Mouse (Mus musculus) urinary bladder, adult 18-20 months (tissue): ENCODE measurements around the gene Tedc1.

Experiments used
- DNase-seq, 2 experiments: peaks; one replicate each; pipeline ENCODE4 v3.0.0; 2022; ENCODE audit warnings: low spot score in 2 of 2, mixed read lengths in 2 of 2

Gene Tedc1

GRCm38 (mm10) chr12:113152272-113152661 is 4.0 kb upstream of the Tedc1 start:
- DNase-seq = no peak

DNA sequence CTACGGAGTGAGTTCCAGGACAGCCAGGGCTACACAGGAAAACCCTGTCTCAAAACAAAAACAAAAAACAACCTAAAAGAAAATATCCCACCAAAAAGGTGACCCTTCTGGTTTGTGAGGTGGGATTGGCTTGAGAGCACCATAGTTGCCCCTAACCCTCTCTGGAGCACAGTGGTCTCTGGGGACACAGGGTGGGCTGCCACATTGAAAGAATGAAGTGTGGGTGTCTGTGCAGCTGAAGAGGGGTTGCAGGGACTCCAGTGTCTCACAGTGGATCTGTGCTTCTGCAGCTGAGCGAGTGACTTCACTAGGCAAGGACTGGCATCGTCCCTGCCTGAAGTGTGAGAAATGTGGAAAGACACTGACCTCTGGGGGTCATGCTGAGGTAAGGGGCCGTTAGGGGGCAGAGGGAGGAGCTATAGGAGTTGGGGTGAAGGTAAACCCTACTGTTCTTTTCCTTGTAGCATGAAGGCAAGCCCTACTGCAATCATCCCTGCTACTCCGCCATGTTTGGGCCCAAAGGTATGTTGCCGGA is 3.2 kb upstream of the Tedc1 start:
- DNase-seq = no peak

GRCm38 (mm10) chr12:113153971-113154370 is 2.2 kb upstream of the Tedc1 start:
- DNase-seq = no peak

DNA sequence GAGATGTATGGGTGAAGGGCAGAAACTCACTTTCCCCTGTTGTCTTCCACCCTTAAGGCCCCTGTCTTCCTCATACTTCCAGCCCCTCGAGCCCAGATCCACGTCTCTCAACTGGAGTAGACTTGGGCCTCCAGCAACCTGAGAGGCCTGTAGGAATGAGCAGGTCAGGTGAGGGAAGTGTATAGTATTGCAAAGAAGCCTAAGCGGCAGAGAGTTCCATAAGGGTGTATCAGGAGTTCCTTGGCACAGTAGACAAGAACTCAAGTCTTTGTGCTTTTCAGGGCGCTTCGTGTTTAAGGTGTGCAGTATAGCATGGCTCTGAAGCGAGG is 1.5 kb upstream of the Tedc1 start:
- no peak for DNase-seq

DNA sequence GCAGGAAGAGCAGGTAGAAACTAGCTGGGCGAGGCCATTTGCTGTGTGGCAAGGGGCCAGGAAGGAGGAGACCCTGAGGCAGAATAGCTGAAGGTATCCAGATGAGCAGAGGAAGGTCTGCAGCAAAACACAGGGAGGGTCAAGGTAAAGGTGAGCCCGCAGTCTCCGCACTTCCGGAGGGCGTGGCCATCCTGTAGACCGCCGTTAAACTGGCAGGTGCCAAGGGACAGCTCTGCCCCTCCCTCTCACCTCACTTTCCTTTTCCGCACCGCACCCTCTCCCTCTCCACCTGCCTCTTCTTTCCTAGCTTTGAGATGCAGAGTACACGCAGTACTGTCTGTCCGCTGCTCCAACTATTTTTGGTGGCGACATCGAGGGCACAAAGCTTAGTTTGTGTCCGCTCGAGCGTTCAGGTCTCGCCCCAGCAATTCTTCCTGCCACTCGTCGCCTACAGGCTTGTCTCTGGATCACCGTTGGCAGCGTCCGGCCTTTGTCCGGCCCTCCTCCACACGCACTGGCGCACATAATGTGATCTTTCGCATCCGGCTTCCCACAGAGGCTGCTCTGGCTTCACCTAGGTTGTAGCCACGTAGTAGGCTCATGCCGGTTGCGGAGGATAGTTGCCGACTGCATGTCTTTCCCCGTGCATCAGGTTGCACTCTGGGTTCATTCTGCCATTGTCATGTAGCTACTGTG is 997 bp upstream of the Tedc1 start:
- DNase-seq = peak in 1 of 2 experiments; percentile 59

DNA sequence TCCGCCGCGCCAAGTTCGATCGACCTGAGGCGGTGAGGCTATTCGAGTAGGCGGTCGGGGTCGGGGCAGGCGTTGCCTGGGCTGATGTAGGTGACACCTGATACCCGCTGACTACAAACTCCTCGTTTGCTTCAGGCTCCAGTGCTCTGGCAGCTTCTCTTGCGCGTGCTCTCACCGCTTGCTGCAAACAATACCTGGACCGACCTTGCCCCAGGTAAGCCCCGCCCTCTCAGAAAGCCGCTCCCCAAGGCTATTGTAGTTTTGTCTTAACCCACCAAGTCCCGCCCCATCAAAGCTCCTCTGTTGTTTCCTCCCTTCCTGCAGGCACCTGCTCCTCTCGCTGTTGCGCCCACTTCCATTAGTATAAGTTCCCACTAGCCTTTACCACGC is 314 bp downstream of the Tedc1 start:
- no peak for DNase-seq

- DNase-seq = no peak
These were observed 781 bp downstream of the Tedc1 start for GRCm38 (mm10) chr12:113157002-113157401.

DNA sequence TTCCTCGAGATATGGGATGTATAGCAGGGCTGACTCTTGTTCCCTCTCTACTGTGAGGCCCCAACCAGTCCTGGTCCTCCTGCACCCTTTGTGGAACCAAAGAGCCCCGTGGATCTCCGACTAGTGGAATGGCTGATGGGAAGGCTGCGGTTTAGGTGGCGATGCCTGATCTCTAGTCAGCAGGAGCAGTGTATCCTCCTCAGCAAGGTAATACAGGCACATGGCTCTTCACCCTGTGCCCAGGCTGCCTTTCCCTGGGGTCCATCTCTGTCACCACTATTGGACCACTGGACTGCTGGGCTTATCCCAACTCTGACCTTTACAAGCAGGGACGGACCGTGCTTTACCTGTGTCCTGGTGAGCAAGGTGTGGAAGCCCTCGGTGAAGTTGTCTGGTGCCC is 1.3 kb downstream of the Tedc1 start:
- no peak for DNase-seq

GRCm38 (mm10) chr12:113157971-113158370 is 1.8 kb downstream of the Tedc1 start:
- no peak for DNase-seq

DNA sequence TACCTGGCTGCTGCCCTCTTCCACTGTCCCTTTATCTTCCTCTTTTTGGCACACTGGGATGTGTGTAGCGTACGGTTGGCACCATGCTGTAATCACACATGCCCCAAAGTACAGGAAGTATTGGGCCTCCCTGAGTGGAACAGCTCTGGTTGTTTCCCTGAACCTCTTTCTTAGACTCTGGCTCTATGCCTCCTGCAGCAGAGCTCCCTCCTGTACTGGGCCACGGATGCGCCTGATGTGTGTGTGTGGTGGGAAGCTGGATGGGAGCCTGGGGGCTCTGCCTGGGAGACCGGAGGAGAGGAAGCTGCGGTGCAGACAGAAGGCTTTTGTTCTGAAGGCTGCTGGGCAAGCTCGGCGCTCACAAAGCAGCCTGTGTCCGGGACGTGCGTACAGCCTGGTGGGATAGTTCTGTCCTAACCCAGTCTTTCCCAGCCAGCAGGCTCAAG is 7.4 kb downstream of the Tedc1 start:
- no peak for DNase-seq

DNA sequence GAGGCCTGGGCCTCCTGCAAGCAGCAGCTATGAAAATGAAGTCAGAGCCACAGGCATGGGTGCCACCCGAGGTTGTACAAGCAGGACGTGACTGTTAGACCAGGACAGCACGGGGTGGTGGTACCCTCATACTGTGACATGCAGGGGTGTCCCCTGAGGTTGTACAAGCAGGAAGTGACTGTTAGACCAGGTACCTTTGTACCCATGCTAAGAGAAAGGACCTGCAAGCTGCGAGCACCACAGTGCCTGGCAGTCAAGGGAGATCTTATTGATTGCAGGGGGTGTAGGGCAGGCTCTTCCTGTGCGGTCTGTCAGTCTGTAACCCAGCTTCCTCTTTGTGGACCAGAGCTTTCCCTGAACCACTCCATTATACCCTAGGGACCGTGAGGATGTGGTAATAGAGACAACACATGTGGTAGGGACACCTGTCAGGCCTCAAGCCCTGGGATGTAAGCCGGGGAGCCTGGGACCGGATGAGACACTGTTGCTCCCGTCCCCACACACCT is 11.9 kb downstream of the Tedc1 start:
- no peak for DNase-seq

GRCm38 (mm10) chr12:113176960-113177725 is 20.9 kb downstream of the Tedc1 start:
- DNase-seq = no peak

DNA sequence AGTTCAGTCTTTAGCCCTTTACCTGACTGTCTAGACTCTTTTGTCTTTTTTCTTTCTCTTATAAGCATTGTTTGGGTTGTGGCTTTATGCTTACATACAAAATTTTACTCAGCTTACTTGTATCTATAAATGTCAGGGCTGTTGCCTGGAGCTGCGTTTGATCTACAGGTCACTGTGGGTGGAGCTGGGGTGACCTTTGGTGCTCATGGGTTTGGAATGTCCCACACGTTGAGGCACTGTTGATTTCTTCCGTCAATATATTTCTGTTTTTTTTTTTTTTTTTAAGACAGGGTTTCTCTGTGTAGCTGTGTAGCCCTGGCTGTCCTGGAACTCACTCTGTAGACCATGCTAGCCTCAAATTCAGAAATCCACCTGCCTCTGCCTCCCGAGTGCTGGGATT is 24.8 kb downstream of the Tedc1 start:
- no peak for DNase-seq

- no peak for DNase-seq
These were observed 28.7 kb downstream of the Tedc1 start for GRCm38 (mm10) chr12:113184945-113185344.

GRCm38 (mm10) chr12:113185442-113186291 is 29.4 kb downstream of the Tedc1 start, which contains the start of gene Tmem121:
TSS of gene Tmem121 (plus strand) at chr12:113185930.
- DNase-seq = no peak

DNA sequence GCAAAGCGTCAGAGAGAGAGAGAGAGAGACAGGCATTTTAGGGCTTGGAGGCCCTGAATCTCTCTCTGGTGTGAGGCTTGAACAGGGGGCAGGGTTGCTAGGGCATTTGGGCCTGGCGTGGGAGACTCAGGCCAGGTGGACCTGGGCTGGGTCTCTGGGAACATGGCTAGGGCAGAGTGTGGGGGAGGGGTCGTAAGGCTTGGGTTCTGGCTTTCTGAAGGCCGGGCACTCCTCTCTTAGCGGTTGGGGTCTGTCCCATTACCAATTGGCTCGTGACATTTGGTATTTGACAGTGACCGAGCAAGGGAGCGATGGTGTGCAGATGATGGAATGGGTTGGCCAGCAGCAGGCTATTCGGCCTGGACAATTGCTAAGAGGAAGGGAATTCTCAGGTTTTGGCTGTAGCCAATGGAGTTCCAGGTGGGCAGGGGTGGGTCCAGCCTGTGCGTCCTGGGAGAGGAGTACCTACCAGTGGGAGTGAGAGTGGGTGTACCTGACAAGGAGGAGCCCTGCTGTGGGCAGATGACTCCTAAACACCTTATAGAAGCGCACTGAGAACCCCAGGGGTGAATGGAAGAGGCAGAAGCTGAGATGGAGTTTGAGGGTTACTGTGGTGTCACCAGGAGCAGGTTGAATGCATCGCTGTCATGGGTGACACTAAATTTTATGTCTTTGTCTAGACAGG is 30.2 kb downstream of the Tedc1 start:
- DNase-seq = no peak

- no peak for DNase-seq
These were observed 30.8 kb downstream of the Tedc1 start for GRCm38 (mm10) chr12:113187011-113187375.

- DNase-seq = peak; percentile 58 to 80
These were observed 31.5 kb downstream of the Tedc1 start for GRCm38 (mm10) chr12:113187584-113188295.

DNA sequence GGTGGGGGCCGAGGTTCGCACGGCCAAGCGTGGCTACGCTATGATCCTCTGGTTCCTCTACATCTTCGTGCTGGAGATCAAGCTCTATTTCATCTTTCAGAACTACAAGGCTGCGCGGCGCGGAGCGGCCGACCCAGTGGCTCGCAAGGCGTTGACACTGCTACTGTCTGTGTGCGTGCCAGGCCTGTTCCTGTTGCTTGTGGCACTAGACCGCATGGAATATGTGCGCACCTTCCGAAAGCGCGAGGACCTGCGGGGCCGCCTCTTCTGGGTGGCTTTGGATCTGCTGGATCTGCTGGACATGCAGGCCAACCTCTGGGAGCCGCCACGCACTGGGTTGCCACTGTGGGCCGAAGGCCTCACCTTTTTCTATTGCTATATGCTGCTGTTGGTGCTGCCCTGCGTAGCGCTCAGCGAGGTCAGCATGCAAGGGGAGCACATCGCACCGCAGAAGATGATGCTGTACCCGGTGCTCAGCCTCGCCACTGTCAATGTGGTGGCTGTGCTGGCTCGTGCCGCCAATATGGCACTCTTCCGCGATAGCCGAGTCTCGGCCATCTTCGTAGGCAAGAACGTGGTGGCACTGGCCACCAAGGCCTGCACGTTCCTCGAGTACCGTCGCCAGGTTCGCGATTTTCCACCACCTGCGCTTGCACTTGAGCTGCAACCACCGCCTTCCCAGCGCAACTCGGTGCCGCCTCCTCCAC is 32.3 kb downstream of the Tedc1 start:
- DNase-seq = no peak

- DNase-seq = no peak
These were observed 37.2 kb downstream of the Tedc1 start for GRCm38 (mm10) chr12:113193423-113193822.
